Mouse (Mus musculus) thymus, adult 2 months (tissue): ENCODE results near the gene Tmem120a. TPM values are rescaled to one million over a fixed set of nuclear protein-coding genes. Genes with fewer than 3 reads are reported as not detected.

Experiments
- DNase-seq: peaks from one replicate; pipeline ENCODE4 v3.0.0; 2021
- H3K27ac ChIP-seq: fragments of 200-500 bp; 2 replicates; pipeline ENCODE4 v1.5.1; 2012; ENCODE audit warnings: low read length, control low read depth; ENCODE audit not compliant: control insufficient read depth, insufficient read depth
- H3K27me3 ChIP-seq: fragments of 200-500 bp; 2 replicates; pipeline ENCODE4 v1.6.1; 2012; ENCODE audit warnings: mild to moderate bottlenecking, low read length, moderate library complexity, mixed read lengths; ENCODE audit not compliant: control insufficient read depth, insufficient read depth
- H3K36me3 ChIP-seq: fragments of 200-500 bp; 2 replicates; pipeline ENCODE4 v1.6.1; 2012; ENCODE audit warnings: mild to moderate bottlenecking, low read length, moderate library complexity; ENCODE audit not compliant: control insufficient read depth, insufficient read depth
- H3K4me1 ChIP-seq: fragments of 200-500 bp; replicated peaks from 2 replicates; pipeline ENCODE4 v1.6.1; 2012; ENCODE audit warnings: low read length; ENCODE audit not compliant: control insufficient read depth, insufficient read depth
- H3K4me3 ChIP-seq: fragments of 200-500 bp; 2 replicates; pipeline ENCODE4 v1.5.1; 2012; ENCODE audit warnings: mild to moderate bottlenecking, low read length, control low read depth, moderate library complexity; ENCODE audit not compliant: control insufficient read depth, insufficient read depth
- CTCF ChIP-seq: fragments of 200-500 bp; IDR thresholded peaks from 2 replicates; pipeline ENCODE4 v1.5.1; 2012; ENCODE audit warnings: mild to moderate bottlenecking, control low read depth, low read length, moderate library complexity, borderline replicate concordance; ENCODE audit not compliant: control insufficient read depth, poor library complexity, insufficient read depth; ENCODE audit errors: extremely low read depth
- POLR2A ChIP-seq: fragments of 200-500 bp; IDR thresholded peaks from 2 replicates; pipeline ENCODE4 v1.6.1; 2012; ENCODE audit warnings: mild to moderate bottlenecking, low read length, control low read depth, moderate library complexity; ENCODE audit not compliant: control insufficient read depth, poor library complexity, insufficient read depth; ENCODE audit errors: extremely low read depth
- WGBS: fragments of 180-500 bp; shearing (Covaris S2); methylation state at CpG from one replicate; pipeline ENCODE4 v1.1.7; 2018; 5-methylcytosine and 5-hydroxymethylcytosine counted together
- polyA plus RNA-seq: library from polyadenylated mRNA; depleted of rRNA; stranded (reverse); fragments of >200 nt; gene quantifications from 2 replicates; pipeline ENCODE4 v1.2.3, GENCODE M21; 2012

Tmem120a gene
- polyA plus RNA-seq, 1 experiment: 37.7 TPM

- WGBS: 94% methylated on average over 11 of the region's 11 CpGs
- peaks cover 5% of the 10 kb centered on the region; the same call in 1 of the 2 replicates for H3K36me3 ChIP-seq
- no peak overlapping the region for H3K4me3 ChIP-seq
- DNase-seq: no peak
- TF ChIP-seq CTCF (no peak), POLR2A (no peak)
- H3K4me1 ChIP-seq: no peaks in the 10 kb centered on the region
- H3K27me3 ChIP-seq: no peaks in the 10 kb centered on the region
- no peak overlapping the region for H3K27ac ChIP-seq
Measured at GRCm38 (mm10) chr5:135722121-135722520, 22.1 kb downstream of the Tmem120a start.

- Histone ChIP-seq H3K4me1 (no peaks in the 10 kb centered on the region), H3K27me3 (no peaks in the 10 kb centered on the region), H3K27ac (no peak overlapping the region), H3K36me3 (peaks cover 10% of the 10 kb centered on the region; the same call in 1 of the 2 replicates), H3K4me3 (no peak overlapping the region)
- TF ChIP-seq CTCF (no peak), POLR2A (no peak)
- 99% methylated on average over 8 of the region's 8 CpGs for WGBS
- no peak for DNase-seq
Measured at GRCm38 (mm10) chr5:135721076-135721475, 23.2 kb downstream of the Tmem120a start.

- Histone ChIP-seq H3K27me3 (no peaks in the 10 kb centered on the region), H3K4me1 (no peaks in the 10 kb centered on the region), H3K36me3 (peaks cover 12% of the 10 kb centered on the region; the same call in 1 of the 2 replicates), H3K4me3 (no peak overlapping the region), H3K27ac (no peak overlapping the region)
- TF ChIP-seq POLR2A (no peak), CTCF (no peak)
- no peak for DNase-seq
- WGBS: 92% methylated on average over 3 of the region's 3 CpGs
Measured at GRCm38 (mm10) chr5:135720121-135720520, 24.1 kb downstream of the Tmem120a start.

- no peaks in the 10 kb centered on the region for H3K27me3 ChIP-seq
- TF ChIP-seq CTCF (no peak), POLR2A (no peak)
- no peak for DNase-seq
- H3K36me3 ChIP-seq: peaks cover 12% of the 10 kb centered on the region; the same call in 1 of the 2 replicates
- no peak overlapping the region for H3K27ac ChIP-seq
- 90% methylated on average over 10 of the region's 10 CpGs for WGBS
- no peak overlapping the region for H3K4me3 ChIP-seq
- no peaks in the 10 kb centered on the region for H3K4me1 ChIP-seq
Measured at GRCm38 (mm10) chr5:135719586-135720120, 24.6 kb downstream of the Tmem120a start.

- Histone ChIP-seq H3K27me3 (no peaks in the 10 kb centered on the region), H3K36me3 (peaks cover 12% of the 10 kb centered on the region; the same call in 1 of the 2 replicates), H3K27ac (no peak overlapping the region), H3K4me1 (peaks cover 12% of the 10 kb centered on the region), H3K4me3 (no peak overlapping the region)
- no peak for TF ChIP-seq CTCF
- no peak for TF ChIP-seq POLR2A
- peak; percentile 31 for DNase-seq
- 64% methylated on average over 10 of the region's 10 CpGs for WGBS
Measured at GRCm38 (mm10) chr5:135715624-135716023, 28.6 kb downstream of the Tmem120a start.

- Histone ChIP-seq H3K4me3 (no peak overlapping the region), H3K36me3 (peaks cover 12% of the 10 kb centered on the region; the same call in 1 of the 2 replicates), H3K4me1 (peaks cover 12% of the 10 kb centered on the region), H3K27me3 (no peaks in the 10 kb centered on the region), H3K27ac (no peak overlapping the region; the same call in 1 of the 2 replicates)
- no peak for TF ChIP-seq POLR2A
- TF ChIP-seq CTCF: no peak
- peak; percentile 58 for DNase-seq
- 26% methylated on average over 16 of the region's 16 CpGs for WGBS
Measured at GRCm38 (mm10) chr5:135713441-135714218, 30.6 kb downstream of the Tmem120a start.
